Mouse (Mus musculus) brain, embryonic 14.5 days (tissue): ENCODE data around the gene Elmo1. TPM values are rescaled to one million over a fixed set of nuclear protein-coding genes. Genes with fewer than 3 reads are reported as not detected.

Experiments
- DNase-seq: peaks from one replicate; pipeline ENCODE4 v3.0.0-alpha.2; 2011; ENCODE audit warnings: low read depth
- CTCF ChIP-seq: fragments of 200-500 bp; IDR thresholded peaks from 2 replicates; pipeline ENCODE4 v1.5.1; 2012; ENCODE audit warnings: inconsistent platforms, mild to moderate bottlenecking, moderate library complexity, borderline replicate concordance; ENCODE audit not compliant: insufficient read depth, insufficient read length; ENCODE audit errors: extremely low read depth
- POLR2A ChIP-seq: fragments of 200-500 bp; IDR thresholded peaks from 2 replicates; pipeline ENCODE4 v1.6.1; 2012; ENCODE audit warnings: mild to moderate bottlenecking, inconsistent platforms, borderline replicate concordance; ENCODE audit not compliant: poor library complexity, insufficient read depth, insufficient read length, severe bottlenecking; ENCODE audit errors: extremely low read depth
- polyA plus RNA-seq: library from polyadenylated mRNA; depleted of rRNA; stranded (reverse); fragments of >200 nt; gene quantifications from 2 replicates; pipeline ENCODE4 v1.2.3, GENCODE M21; 2012; rRNA removed

The Elmo1 gene
- polyA plus RNA-seq = 38.6 and 46.9 TPM in 2 replicates

DNA sequence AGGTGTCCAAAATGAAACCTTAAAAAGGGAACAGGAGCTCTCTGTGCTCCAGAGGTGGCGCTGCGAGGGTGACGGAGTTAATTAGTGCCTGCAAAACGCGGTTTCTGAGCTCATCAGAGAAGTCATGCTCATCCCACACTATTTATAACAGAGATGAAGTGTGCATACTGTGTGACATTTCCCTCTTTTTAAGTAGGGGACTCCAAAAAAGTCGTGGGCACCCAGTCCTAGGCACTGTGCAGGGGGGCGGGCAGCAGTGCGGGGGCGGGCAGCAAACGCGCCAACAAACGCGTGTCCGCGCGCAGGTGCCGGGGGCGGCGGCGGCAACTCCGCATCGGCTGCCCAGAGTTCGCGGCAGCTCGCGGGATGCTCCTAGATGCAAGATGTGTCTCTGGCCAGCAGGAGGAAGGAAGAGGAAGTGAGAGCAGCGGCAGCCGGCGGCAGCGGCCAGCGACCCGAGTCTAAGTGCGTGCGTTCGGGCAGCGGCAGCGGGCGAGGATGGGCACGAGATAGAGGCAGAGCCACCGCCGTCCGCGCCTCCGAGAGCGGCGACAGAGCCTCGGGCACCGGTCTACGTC lies at the start of gene Elmo1:
TSS of gene Elmo1 (plus strand) at position 464 of the 578 bp plus-strand sequence.
- DNase-seq = peak; percentile 87
- TF ChIP-seq CTCF = peak; percentile 66
- TF ChIP-seq POLR2A = 0 out of 2 replicates have a peak, but pooled peaks have one; percentile 16

DNA sequence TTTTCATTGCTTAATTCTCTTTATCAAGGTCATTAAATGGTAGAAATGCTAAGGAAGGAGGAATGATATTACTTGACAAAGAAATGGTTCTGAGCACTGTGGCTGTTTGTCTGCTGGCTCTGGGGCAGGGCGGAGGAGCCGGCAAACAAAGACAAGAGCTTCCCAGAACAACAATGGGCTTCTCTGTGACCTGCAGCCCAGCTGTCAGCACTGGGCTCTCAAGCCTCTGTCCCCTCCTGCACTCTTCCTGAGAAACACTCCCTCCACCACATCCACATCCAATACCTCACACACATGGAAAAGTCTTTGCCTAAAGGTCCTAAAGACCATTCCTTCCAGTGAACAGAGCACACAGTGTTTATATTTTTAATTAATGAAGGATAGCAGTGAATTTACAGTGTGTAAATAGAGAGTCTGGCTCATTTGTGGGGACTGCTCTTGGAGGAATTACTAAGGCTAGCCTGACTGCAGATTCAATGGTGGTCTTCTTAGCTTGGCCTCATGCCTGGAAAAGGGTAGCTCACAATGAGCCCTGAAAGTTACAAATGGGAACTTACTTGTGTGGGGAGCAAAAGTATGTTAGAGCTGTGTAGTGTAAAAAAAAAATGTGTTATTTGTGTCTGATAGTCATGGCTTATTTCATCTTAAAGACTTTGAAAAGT lies 49.1 kb upstream of the Elmo1 start:
- peak; percentile 81 for DNase-seq
- TF ChIP-seq POLR2A = no peak
- no peak for TF ChIP-seq CTCF

DNA sequence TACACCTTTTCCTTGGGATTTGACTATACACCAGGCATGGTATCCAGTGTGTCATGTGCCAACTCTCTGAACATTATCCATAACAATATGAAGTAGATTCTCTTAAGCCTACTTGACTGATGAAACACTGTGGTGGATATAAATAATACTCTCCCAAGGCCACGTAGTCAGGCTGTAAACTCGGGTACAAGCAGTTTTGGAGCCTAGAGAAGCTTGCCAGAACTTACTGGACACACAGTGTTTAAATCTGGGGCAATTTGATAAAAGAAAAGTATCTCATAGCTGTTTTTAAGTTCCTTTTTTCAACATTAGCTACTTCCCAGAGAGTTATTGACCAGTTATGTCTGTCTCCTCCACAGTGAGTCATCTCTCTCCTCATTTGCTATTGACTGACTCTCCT lies 47.5 kb upstream of the Elmo1 start:
- no peak for DNase-seq
- TF ChIP-seq CTCF = no peak
- no peak for TF ChIP-seq POLR2A

DNA sequence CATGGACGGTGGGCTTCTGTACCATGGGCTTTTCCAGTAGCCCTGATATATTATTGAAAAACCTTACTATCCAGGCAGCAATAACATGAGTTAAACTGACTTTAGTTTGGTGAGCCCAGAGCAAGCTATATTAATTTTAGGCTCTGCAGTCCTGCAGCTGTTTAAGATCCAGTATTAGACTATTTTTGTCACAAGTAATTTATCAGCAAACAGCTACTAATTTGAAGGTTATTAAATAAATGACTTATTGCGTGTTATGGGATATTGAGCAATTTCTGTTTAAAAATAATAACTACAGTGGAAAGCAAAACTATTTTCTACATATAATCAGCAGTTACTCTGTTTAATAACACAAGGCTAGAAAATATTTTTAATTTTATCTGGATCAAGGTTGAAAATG lies 45.0 kb upstream of the Elmo1 start:
- no peak for TF ChIP-seq CTCF
- DNase-seq = no peak

DNA sequence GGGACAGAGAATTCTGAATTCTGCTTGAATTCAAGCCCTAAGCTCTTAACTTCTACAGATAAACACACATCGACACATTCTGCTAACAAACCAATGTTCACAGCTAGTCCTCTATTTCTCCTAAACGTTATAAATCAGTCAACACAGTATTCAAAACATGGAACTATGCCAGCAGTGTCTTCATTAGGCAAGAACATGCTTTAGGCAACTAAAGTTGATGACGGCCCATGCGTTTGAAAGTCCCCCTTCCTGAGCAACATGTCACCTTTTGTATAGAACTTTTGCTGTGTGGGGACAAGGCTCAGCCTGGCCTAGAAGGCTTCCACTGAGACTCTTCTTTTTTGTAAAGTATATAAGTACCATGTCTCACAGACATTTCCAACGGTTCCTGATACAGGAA lies 44.6 kb upstream of the Elmo1 start:
- DNase-seq = peak; percentile 19
- TF ChIP-seq CTCF = no peak
- TF ChIP-seq POLR2A = no peak

DNA sequence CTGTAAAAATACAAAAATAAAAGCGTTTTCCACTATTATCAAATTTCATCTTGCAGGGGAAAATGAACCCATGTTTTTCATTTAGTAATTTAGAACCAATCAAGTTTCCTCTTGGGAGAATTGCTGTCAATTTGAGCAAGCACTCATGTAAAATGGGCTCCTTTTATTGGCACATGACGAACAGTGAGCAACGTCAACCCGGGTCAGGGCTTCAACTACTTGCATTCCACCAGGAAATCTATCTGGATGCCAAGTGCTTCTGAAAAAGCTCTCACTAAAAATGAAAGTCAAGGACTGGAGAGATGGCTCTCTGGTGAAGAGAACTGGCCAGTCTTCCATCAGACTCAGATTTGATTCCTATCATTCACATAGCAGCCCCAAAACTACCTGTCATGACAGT lies 44.0 kb upstream of the Elmo1 start:
- TF ChIP-seq CTCF = no peak
- TF ChIP-seq POLR2A = no peak
- no peak for DNase-seq

DNA sequence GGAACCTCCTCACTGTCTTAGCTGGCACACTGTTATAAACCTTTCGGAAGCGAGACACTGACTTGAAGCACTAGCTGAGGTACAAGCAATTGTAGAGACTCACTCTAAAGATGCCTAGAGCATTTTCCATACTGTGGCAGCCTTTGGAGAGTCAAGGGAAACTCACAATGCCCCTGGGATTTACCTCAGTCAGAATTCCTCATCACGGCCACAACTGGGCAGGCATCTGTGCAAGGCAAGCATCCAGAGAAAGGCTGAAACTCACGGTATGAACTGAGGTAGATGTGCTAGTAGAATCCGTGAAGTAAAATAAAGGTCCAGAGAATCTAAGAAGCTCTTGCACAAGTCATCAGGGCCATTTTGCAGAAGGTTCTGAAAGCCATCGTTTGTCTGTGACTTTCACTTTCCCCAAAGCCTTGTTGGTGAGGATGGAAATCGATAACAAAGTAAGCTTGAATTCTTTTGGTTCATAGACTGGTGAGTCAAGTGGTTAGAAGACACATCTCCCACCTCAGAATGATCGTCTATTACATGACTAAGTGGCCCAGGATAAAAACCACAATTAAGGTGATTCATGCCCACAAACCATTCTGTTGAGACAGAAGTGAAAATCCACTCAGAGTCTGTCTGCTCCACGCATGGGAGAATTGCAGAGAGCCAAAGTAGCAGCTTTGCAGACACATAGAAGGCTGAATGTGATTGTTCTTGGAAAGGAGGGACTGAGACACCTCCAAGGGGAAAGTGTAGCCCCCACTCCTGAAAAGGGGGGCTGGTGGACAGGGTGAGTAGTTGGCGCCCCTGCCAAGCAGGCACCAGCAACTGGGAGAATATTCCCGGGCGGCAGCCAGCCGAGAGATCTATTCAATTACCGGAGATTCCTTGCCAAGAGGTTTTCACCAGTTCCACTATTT lies 42.2 kb upstream of the Elmo1 start:
- DNase-seq = peak; percentile 68
- TF ChIP-seq POLR2A (no peak), CTCF (no peak)

DNA sequence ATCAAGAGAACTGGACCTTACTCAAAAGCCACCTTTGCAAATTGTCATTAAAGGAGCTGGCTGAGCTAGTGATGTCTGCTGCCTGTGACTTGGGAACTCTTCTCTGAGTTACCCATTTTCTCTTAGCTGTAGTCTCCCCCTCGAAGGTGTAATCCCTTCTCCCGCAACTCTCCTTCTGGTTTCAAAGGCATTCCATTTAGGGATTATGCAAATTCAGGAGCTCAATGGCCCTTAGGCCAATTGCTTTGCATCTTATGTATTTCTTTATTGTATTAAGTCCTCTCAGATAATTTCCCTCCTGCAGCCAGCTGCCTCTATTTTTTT lies 41.6 kb upstream of the Elmo1 start:
- TF ChIP-seq POLR2A (no peak), CTCF (no peak)
- peak; percentile 73 for DNase-seq

DNA sequence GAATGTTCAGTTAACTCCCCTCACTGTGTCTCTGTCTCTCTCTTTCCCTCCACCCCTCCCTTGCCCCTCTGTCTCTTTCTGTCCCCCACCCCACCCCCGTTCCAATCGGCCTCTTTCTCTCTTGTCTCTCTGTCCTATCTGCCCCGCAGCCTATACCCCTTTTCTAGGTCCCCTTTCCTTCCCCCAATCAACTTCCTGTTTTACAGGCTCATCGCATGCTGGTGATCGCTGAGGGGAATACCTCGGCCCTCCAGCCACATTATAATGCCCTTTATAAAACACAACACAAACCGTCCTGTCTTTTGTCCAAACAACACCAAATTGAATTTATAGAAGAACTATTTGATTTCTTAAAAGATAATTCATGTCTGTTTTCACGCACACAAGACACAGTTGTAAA lies 40.7 kb upstream of the Elmo1 start:
- DNase-seq = no peak
- no peak for TF ChIP-seq CTCF
- TF ChIP-seq POLR2A = no peak

DNA sequence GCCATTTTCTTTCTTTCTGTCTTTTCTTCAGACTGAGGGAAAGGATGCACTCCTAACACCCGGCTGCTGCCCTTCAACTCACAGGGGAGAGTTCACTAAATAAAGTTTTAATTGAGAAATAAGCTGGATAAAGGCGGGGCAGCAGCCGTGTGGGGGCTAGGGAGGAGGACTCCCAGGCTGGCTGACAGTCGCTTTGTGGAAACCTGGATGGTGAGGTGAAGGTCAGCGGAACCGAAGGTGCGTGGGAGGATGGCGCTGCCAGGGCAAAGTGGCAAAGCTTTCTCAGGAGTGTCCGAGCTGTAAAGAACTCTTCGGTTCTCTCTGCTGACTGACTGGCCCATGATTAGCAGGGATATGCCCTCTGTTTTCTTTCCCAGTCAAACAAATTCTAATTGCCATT lies 40.2 kb upstream of the Elmo1 start:
- no peak for DNase-seq
- TF ChIP-seq POLR2A = no peak
- TF ChIP-seq CTCF = no peak

DNA sequence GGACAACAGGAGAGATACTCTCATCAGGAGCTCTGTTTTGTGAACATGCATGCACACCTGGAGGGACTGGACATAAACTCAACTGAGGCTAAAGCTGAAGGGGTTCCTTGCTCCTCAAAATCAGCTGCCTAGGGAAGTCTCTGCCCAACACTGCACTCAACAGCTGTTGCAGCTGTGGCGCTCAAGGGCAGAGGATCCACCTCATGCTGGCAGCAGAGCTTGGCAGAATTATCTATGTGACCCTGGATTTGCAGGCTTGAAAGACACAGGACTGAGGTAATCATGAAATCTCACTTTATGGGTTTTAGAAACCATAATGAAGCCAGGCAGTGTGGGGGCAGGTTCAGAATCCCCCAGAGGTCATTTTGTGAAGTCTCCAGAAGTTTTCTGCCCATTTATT lies 32.5 kb upstream of the Elmo1 start:
- TF ChIP-seq POLR2A (no peak), CTCF (no peak)
- DNase-seq = no peak
